Mouse (Mus musculus) cerebellum, adult (tissue): ENCODE data around the gene Tubb2a.
A peak's percentile ranks its signal among the peaks of the same experiment; 100 is the strongest.

Source experiments
- ATAC-seq: cut with Nextera tagmentation; 2 replicates; pipeline ENCODE4 v1.9.2; 2017; ENCODE audit warnings: mild to moderate bottlenecking, moderate library complexity, mixed read lengths; ENCODE audit not compliant: insufficient number of reproducible peaks, low FRiP score, low TSS enrichment

Gene Tubb2a

GRCm38 (mm10) chr13:34054983-34055382 is 22.8 kb downstream of the Tubb2a start:
- no peak for ATAC-seq

GRCm38 (mm10) chr13:34054391-34054790 is 23.4 kb downstream of the Tubb2a start:
- peak; percentile 23; the same call in 1 of the 2 replicates for ATAC-seq

DNA sequence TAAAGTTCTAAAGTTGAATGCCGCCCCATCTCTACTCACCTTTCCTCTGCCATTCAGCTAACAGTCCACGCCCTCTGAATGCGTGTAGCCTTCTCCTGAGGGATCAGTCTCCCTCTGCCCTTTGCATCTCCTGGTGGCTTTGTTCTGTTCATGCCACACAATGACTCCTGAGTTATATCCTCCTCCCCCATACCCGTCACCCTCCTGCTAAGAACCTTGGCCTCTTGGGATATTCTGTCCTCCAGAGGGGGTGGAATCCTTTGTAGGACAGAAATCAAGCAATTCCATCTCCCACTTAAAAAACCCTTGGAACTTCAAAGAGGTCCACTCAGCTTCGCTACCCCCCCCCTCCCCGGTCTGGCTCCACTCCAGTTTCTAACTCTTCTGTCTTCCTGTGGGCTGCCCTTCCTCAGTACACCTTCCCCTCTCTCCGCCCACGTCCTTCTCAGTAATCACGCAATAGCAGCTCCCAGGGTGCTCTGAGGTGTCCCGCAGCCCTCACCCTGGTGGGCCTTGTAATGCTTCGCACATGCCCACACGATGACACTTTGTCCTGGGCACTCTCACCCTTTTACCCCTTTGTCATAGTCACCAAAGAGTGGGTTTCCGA is 24.0 kb downstream of the Tubb2a start:
- no peak for ATAC-seq

- ATAC-seq = no peak
Observed at GRCm38 (mm10) chr13:34051692-34052091, 26.1 kb downstream of the Tubb2a start.

GRCm38 (mm10) chr13:34050479-34050878 is 27.3 kb downstream of the Tubb2a start:
- ATAC-seq = no peak

- no peak for ATAC-seq
Observed at GRCm38 (mm10) chr13:34047526-34047925, 30.3 kb downstream of the Tubb2a start.

DNA sequence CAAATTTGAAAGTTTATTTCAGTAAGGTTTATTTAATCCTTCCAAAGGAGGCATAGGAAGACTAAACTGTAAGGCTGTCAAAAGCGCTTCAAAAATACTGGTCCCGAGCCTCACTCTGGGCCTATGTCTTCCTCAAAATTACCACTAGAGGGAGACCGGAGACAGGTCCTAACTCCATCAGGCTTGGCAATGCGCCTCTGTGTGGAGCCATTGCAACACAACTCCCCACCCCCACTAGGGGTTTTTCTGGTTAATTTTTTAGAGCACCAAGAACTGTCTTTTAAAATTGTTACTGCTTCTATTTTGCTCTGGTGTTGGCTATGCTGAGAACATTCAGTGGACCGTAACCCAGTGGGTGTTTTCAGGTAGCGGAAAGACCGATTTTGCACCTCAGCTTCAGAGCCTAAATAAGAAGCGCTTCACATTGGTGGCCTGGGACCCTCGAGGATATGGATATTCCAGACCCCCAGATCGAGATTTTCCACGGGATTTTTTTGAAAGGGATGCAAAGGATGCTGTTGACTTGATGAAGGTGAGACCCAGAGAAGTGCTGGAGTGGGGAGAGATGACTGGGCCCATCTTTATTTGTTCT is 31.3 kb downstream of the Tubb2a start:
- ATAC-seq = peak; percentile 85

GRCm38 (mm10) chr13:34045511-34046249 is 32.1 kb downstream of the Tubb2a start:
- ATAC-seq = no peak

GRCm38 (mm10) chr13:34043716-34044393 is 34.0 kb downstream of the Tubb2a start:
- no peak for ATAC-seq

- no peak for ATAC-seq
Observed at GRCm38 (mm10) chr13:34040091-34040490, 37.7 kb downstream of the Tubb2a start.

- ATAC-seq = no peak
Observed at GRCm38 (mm10) chr13:34038901-34039341, 38.9 kb downstream of the Tubb2a start.

GRCm38 (mm10) chr13:34038056-34038432 is 39.8 kb downstream of the Tubb2a start:
- no peak for ATAC-seq

DNA sequence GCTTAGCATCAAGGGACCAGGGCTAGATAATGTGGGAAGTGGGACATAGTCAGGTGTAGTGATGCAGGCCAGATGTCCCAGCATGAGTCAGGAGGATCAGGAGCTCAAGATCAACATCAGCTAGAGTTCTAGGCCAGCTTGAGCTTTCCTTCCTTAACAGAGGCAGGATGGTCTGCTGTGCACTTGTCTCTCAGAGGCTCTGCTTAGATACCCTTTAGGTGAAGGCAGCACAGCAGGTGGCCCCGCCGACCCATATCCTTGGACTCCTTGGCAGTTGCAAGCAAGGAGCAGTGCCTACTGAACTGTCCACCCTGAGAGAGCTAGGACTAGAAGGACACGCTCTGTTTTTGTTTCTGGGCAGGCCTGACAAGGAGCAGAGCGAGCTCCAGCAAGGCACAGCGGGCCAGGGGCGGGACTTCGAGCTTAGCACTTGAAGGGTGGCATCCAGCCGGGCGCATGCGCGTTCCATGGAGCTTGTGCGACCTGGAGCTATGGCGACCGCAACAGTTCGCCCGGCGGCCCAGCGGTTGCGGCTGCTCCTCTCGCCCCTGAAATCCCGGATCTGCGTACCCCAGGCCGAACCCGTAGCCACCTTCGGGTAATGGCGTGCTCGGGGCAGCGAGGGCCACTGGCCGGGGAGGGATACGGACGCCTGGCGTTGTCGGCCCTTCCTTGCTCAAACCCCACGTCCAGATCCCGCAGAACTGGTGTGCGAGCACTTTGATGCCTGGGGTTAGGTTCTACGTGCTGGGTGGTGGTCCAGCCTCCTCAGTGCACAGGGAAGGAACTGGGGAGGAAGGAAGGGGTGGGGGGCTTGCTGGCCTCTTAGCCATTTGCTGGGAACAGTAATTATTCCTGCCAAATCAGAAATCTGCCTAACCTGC is 40.4 kb downstream of the Tubb2a start, which contains the start of gene Bphl:
Gene Bphl (plus strand): TSS at position 426 of the 884 bp plus-strand sequence.
- peak; percentile 95 for ATAC-seq

DNA sequence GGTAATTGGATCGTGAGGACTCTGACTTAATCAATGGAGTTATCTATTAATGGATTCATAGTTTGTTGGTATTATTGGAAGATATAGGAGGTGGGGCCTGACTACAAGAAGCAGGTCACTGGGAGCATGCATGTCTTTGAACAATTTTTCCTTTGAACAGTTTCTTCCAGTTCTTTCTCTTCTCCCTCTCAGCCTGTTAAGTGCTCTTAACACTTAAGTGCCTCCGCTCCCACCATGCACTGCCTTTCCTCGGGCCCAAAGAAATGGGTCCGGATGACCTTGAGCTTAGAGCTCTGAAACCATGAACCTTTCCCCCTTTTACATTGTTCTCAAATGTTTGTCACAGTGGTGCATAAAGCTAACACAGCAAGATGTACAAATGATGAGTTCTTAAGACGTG is 41.1 kb downstream of the Tubb2a start:
- ATAC-seq = no peak

- no peak for ATAC-seq
Observed at GRCm38 (mm10) chr13:34035424-34035823, 42.4 kb downstream of the Tubb2a start.

DNA sequence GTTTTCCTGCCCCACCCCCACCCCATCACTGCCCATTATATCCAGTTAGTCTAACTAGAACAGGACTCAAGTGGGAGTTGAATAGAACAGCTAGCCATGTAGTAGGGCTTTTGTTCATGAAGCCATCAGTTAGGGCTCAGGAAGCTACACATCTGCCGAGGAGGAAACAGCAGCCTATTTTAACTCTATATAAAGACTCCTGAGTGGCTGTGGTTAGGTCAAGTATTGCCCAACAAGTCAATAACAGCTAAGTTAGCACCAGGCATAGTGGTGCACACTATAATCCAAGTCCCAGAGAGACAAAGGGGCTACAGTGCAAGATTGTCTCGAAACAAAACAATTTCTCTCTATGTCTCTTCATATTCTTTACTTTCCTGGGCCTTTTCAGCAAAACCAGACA is 45.8 kb downstream of the Tubb2a start:
- ATAC-seq = no peak
